Mouse (Mus musculus): ENCODE results near the gene Ermap. TPM values are rescaled to one million over a fixed set of nuclear protein-coding genes. Genes with fewer than 3 reads are reported as not detected.
A peak's percentile ranks its signal among the peaks of the same experiment; 100 is the strongest.

The Ermap gene
- polyA plus RNA-seq, 1 experiment from 2014 or later: 0.54 TPM

DNA sequence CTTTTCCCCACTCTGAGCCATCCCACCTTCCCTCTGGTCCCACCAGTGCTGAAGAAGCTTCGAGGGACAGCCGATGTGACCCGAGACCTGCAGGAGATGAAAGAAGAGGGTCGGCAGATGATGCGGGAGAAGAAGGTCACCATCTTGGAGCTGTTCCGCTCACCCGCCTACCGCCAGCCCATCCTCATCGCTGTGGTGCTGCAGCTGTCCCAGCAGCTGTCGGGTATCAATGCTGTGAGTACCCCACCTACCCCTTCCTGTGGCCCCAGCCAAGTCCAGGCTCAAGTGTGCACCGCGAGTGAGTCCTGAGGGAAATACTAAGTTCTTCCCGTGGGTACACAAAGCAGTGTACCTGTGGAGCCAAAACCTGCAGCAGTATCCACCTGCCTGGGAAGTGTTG is 56.5 kb downstream of the Ermap start:
- Histone ChIP-seq H3K4me2 (ENCODE audit: low read length) (no peak overlapping the region), H3K4me1 (replicated peaks; ENCODE audit: control insufficient read depth, insufficient read depth, low read length) (peaks cover 5% of the 10 kb centered on the region), H3K27me3 (replicated peaks; ENCODE audit: control insufficient read depth, insufficient read depth, low read length) (no peaks in the 10 kb centered on the region), H3K9me3 (ENCODE audit: control insufficient read depth, low read length) (no peaks in the 10 kb centered on the region), H3K36me3 (ENCODE audit: control insufficient read depth, insufficient read depth) (peaks cover 16% of the 10 kb centered on the region), H3K9ac (replicated peaks; ENCODE audit: low read depth, low read length) (no peak overlapping the region), H3K27ac (ENCODE audit: low read length) (no peak overlapping the region), H3K4me3 (replicated peaks; ENCODE audit: low read length) (no peak overlapping the region)
- ATAC-seq: no peak
- 88% methylated on average over 13 of the region's 13 CpGs for WGBS

DNA sequence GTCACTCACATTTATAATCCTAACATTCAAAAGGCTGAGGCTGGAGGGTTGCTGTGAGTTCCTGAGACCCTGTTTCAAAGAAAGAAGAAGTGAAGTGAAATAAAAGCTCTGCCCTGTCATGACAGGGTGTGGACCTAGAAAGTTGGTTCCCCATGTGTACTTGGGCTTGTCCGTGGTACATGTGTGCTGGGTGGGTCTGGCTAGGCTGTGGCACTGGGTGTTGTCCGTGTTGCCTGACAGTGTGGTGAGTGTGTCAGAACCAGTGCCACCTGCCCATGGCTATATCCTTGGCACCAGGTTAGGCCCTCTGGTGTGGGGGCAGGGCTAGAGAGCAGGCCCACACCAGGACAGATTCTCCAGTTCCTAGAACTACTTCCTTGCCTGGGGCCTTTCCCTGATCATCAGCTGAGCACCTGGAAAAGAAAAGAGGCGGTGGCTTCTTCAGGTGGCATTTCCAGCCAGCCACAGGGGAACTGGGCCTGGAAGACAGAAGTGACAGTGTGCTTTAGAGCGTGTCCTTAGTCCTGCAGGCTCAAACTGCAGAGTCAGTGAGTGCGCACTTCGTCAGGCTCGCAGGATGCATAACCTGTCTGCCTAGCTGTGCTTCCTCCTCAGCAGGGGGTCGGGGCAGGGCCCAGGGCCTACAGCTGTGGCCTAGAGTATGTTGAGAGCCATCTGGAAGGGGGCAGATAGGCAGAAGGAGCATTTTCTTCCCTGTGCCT is 58.5 kb downstream of the Ermap start:
- no peak overlapping the region for H3K4me2 ChIP-seq (ENCODE audit: low read length)
- H3K27ac ChIP-seq (ENCODE audit: low read length): no peak overlapping the region
- no peaks in the 10 kb centered on the region for H3K4me1 ChIP-seq (replicated peaks; ENCODE audit: control insufficient read depth, insufficient read depth, low read length)
- 87% methylated on average over 8 of the region's 8 CpGs for WGBS
- H3K9me3 ChIP-seq (ENCODE audit: control insufficient read depth, low read length): no peaks in the 10 kb centered on the region
- H3K27me3 ChIP-seq (replicated peaks; ENCODE audit: control insufficient read depth, insufficient read depth, low read length): no peaks in the 10 kb centered on the region
- no peak for ATAC-seq
- no peak overlapping the region for H3K9ac ChIP-seq (replicated peaks; ENCODE audit: low read depth, low read length)
- H3K36me3 ChIP-seq (ENCODE audit: control insufficient read depth, insufficient read depth): peaks cover 12% of the 10 kb centered on the region
- H3K4me3 ChIP-seq (replicated peaks; ENCODE audit: low read length): no peak overlapping the region

DNA sequence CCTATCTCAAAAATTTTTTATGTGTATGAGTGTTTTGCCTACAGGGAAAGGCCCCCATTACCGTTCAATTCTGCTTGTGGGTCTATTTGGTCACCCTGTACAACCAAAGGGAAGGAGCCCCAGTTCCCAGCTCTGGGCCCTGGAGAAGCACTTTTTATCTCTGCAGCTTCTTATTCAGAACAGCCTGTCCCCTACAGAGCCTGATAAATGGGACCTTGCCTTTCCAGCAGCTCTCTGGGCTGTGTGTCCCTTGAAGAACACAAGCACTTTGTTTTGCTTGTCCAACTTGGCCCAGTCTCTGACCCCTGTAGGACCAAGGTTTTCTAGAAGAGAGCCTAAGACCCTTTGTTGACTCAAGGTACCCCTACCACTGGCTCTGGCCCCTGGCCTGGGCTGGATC is 60.7 kb downstream of the Ermap start:
- Histone ChIP-seq H3K4me3 (replicated peaks; ENCODE audit: low read length) (no peak overlapping the region), H3K27me3 (replicated peaks; ENCODE audit: control insufficient read depth, insufficient read depth, low read length) (no peaks in the 10 kb centered on the region), H3K9me3 (ENCODE audit: control insufficient read depth, low read length) (no peaks in the 10 kb centered on the region), H3K36me3 (ENCODE audit: control insufficient read depth, insufficient read depth) (peaks cover 9% of the 10 kb centered on the region), H3K9ac (replicated peaks; ENCODE audit: low read depth, low read length) (no peak overlapping the region), H3K4me1 (replicated peaks; ENCODE audit: control insufficient read depth, insufficient read depth, low read length) (no peaks in the 10 kb centered on the region), H3K4me2 (ENCODE audit: low read length) (no peak overlapping the region), H3K27ac (ENCODE audit: low read length) (no peak overlapping the region)
- WGBS: 76% methylated on average over 1 of the region's 1 CpGs
- ATAC-seq: no peak

DNA sequence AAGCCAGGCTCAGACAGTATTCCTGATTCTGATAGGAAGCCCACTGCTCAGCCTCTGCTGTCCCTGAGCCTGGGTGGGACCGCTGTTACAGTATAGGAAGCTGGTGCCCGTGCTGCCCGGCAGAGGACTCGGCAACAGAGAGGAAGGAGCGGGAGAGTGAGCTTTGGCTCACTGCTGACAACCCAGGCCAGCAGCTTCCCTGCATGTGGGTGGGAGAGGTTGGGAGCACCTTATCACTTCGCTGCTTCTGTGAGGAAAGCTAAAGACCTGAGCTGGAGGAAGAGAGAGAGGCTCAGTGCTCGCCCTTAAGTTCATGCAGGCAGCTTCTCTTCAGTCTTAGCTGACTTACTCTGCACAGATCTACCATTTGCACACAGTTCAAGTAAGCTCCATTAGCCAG is 61.3 kb downstream of the Ermap start:
- ATAC-seq: no peak
- Histone ChIP-seq H3K4me1 (replicated peaks; ENCODE audit: control insufficient read depth, insufficient read depth, low read length) (no peaks in the 10 kb centered on the region), H3K4me2 (ENCODE audit: low read length) (no peak overlapping the region), H3K4me3 (replicated peaks; ENCODE audit: low read length) (no peak overlapping the region), H3K27ac (ENCODE audit: low read length) (no peak overlapping the region), H3K27me3 (replicated peaks; ENCODE audit: control insufficient read depth, insufficient read depth, low read length) (no peaks in the 10 kb centered on the region), H3K36me3 (ENCODE audit: control insufficient read depth, insufficient read depth) (peaks cover 6% of the 10 kb centered on the region), H3K9ac (replicated peaks; ENCODE audit: low read depth, low read length) (no peak overlapping the region), H3K9me3 (ENCODE audit: control insufficient read depth, low read length) (no peaks in the 10 kb centered on the region)
- WGBS: 88% methylated on average over 7 of the region's 7 CpGs

DNA sequence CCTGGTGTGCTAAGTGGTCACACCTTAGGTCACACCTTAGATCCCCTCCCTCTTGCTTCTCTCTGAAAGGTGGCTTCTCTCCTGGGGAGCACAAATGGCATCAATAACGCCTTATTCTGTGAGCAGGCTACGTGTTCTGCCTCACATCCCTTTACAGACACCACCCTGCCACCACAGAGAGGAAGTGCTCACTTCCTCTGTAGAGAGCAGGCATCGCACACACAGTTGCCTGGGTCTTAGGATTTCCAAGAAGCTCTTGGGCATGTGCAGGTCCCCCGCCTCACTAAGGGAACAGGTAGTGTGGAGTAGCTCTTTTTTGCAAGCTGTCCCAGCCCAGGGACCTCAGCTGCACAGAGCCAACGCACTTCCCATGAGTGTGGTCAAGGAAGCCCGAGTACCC is 62.6 kb downstream of the Ermap start:
- Histone ChIP-seq H3K4me3 (replicated peaks; ENCODE audit: low read length) (no peak overlapping the region), H3K27ac (ENCODE audit: low read length) (no peak overlapping the region), H3K4me1 (replicated peaks; ENCODE audit: control insufficient read depth, insufficient read depth, low read length) (no peaks in the 10 kb centered on the region), H3K9me3 (ENCODE audit: control insufficient read depth, low read length) (no peaks in the 10 kb centered on the region), H3K36me3 (ENCODE audit: control insufficient read depth, insufficient read depth) (peaks cover 3% of the 10 kb centered on the region; the same call in 1 of the 2 replicates), H3K4me2 (ENCODE audit: low read length) (no peak overlapping the region), H3K9ac (replicated peaks; ENCODE audit: low read depth, low read length) (no peak overlapping the region), H3K27me3 (replicated peaks; ENCODE audit: control insufficient read depth, insufficient read depth, low read length) (no peaks in the 10 kb centered on the region)
- no peak for ATAC-seq
- 78% methylated on average over 6 of the region's 6 CpGs for WGBS

DNA sequence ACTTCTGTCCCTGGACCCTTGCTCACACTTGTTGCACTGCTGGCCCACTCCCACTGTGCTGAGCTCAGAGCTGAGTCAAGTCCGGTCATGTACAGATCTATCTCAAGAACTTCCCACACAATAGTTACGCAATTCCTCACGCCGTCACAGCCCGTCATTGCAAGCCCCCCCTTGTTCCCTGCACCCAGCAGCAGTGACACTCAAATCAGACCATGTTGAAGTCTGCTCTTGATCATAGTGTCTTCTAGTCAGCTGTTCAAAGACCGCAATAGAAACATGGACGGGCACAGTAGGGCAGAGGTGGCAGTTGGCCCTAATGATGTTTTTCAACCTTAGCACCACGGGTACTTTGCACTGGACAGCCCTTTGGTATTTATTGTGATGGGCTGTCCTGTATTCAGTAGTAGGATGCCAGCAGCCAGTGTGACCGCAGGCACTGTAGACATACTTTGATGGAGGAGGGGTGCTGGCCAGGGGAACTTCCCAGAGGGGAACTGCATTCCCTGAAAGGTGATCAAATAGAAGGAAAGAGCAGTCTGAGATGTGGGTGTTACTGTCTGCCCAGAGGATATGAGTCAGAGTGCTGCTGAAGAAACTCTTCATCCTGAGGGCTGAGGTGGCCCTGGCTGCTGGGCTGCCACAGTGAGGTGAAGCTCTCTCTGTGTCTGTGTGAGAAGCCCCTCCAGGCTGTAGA is 64.1 kb downstream of the Ermap start:
- WGBS: 81% methylated on average over 9 of the region's 9 CpGs
- no peaks in the 10 kb centered on the region for H3K9me3 ChIP-seq (ENCODE audit: control insufficient read depth, low read length)
- H3K9ac ChIP-seq (replicated peaks; ENCODE audit: low read depth, low read length): no peak overlapping the region
- no peak overlapping the region for H3K27ac ChIP-seq (ENCODE audit: low read length)
- no peak overlapping the region for H3K4me2 ChIP-seq (ENCODE audit: low read length)
- H3K27me3 ChIP-seq (replicated peaks; ENCODE audit: control insufficient read depth, insufficient read depth, low read length): no peaks in the 10 kb centered on the region
- H3K4me3 ChIP-seq (replicated peaks; ENCODE audit: low read length): no peak overlapping the region
- H3K4me1 ChIP-seq (replicated peaks; ENCODE audit: control insufficient read depth, insufficient read depth, low read length): no peaks in the 10 kb centered on the region
- ATAC-seq: no peak
- H3K36me3 ChIP-seq (ENCODE audit: control insufficient read depth, insufficient read depth): no peaks in the 10 kb centered on the region

MicroRNAs within 50 kb of the gene (microRNA counts, 519-probe panel; counts per million panel counts)
- microRNA mmu-miR-1957: 1,710 counts per million, percentile 18 among the panel's probes with 10 or more counts

Small RNA genes lying within 50 kb of the gene (microRNA-seq; reads per million reads assigned to microRNA genes)
- not detected for gene Mir1957a

Other genes starting within 250 kb of the Ermap start
- gene Lao1, start 228.4 kb downstream of the Ermap start, polyA plus RNA-seq (2015; fragmentation: Nextera tagmentation; extraction: Ambion mirVana): 0.16 and 0.28 TPM in 2 replicates
- gene Slc2a1, start 81.3 kb downstream of the Ermap start, polyA plus RNA-seq (2015; fragmentation: Nextera tagmentation; extraction: Ambion mirVana): 88.3 and 103 TPM in 2 replicates
- 3.7 and 6.1 TPM in 2 replicates for gene Zfp691, start 15.8 kb downstream of the Ermap start, polyA plus RNA-seq (2015; fragmentation: Nextera tagmentation; extraction: Ambion mirVana)
- 235 and 249 TPM in 2 replicates for gene Svbp, start 5.3 kb upstream of the Ermap start, polyA plus RNA-seq (2015; fragmentation: Nextera tagmentation; extraction: Ambion mirVana)
- 0.39 and 0.49 TPM in 2 replicates for gene Tmem269, start 28.2 kb upstream of the Ermap start, polyA plus RNA-seq (2015; fragmentation: Nextera tagmentation; extraction: Ambion mirVana)
- gene AU022252, start 42.7 kb upstream of the Ermap start, polyA plus RNA-seq (2015; fragmentation: Nextera tagmentation; extraction: Ambion mirVana): 27.9 and 30.1 TPM in 2 replicates
- 9.3 and 9.4 TPM in 2 replicates for gene P3h1, start 42.9 kb upstream of the Ermap start, polyA plus RNA-seq (2015; fragmentation: Nextera tagmentation; extraction: Ambion mirVana)
- 0.08 and 0.09 TPM in 2 replicates for gene Cldn19, start 65.4 kb upstream of the Ermap start, polyA plus RNA-seq (2015; fragmentation: Nextera tagmentation; extraction: Ambion mirVana)
- gene Ybx1, start 104.6 kb upstream of the Ermap start, polyA plus RNA-seq (2015; fragmentation: Nextera tagmentation; extraction: Ambion mirVana): 731 and 789 TPM in 2 replicates
- 60.5 and 63.3 TPM in 2 replicates for gene Ppih, start 130.5 kb upstream of the Ermap start, polyA plus RNA-seq (2015; fragmentation: Nextera tagmentation; extraction: Ambion mirVana)
- 11.4 and 15.5 TPM in 2 replicates for gene Ccdc30, start 225.5 kb upstream of the Ermap start, polyA plus RNA-seq (2015; fragmentation: Nextera tagmentation; extraction: Ambion mirVana)
- gene Ppcs, start 232.4 kb upstream of the Ermap start, polyA plus RNA-seq (2015; fragmentation: Nextera tagmentation; extraction: Ambion mirVana): 16.2 and 16.4 TPM in 2 replicates
- 0.14 and 0.29 TPM in 2 replicates for gene Zmynd12, start 232.8 kb upstream of the Ermap start, polyA plus RNA-seq (2015; fragmentation: Nextera tagmentation; extraction: Ambion mirVana)

Measured in forebrain, embryonic 16.5 days (tissue).